Mouse (Mus musculus) CD4-positive naive resting alpha-beta T cell, adult 76 days (primary cell): ENCODE measurements around the gene Prkx. TPM values are rescaled to one million over a fixed set of nuclear protein-coding genes. Genes with fewer than 3 reads are reported as not detected.

Source experiments
- total RNA-seq: library from RNA; stranded (reverse); gene quantifications from one replicate; pipeline ENCODE4 v1.2.4, GENCODE M21; 2023

The Prkx gene
- 62.0 TPM for total RNA-seq

DNA sequence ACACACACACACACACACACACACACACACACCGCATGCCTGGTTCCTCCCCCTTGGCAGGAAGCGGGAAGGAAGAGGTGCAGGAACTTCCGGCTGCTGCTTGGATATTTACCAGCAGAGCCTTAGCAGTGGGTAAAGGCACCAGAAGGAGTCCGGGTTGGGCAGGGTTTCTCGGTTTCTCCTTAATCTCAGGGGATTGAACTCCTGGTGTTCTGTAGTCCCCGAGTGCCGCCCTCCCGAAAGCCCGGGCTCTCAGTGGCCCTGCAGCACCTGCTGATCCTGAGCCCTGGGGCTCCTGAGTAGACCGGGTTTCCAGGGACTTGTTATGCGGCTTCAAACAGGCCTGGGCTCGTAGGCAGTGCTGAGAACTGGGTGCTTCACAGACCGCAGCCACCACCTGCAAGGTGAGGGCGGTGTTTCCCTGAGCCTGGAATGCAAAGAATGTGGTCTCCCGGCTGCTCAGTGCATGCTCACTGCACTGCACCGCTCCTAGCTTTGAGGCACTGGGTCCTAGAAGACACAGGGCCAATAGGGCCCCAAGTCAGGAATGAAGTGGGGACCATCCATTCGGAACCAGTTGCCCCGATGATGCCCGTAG lies at the start of gene Prkx:
TSS of gene Prkx (minus strand) at position 41 of the 598 bp plus-strand sequence.

Other genes starting within 250 kb of the Prkx start
- gene Pbsn, start 57.3 kb upstream of the Prkx start, total RNA-seq, result not detected
- gene Gm14744, start 68.5 kb upstream of the Prkx start, total RNA-seq, result not detected
- not detected for gene 5430402E10Rik, start 128.8 kb upstream of the Prkx start, total RNA-seq